Mouse (Mus musculus) CH12.LX (cell line): ENCODE results near the gene Golm1. TPM values are rescaled to one million over a fixed set of nuclear protein-coding genes. Genes with fewer than 3 reads are reported as not detected.

ENCODE experiments used
- DNase-seq: peaks from one replicate; pipeline ENCODE4 v3.0.0-alpha.2; 2013; ENCODE audit errors: extremely low read depth
- H3K27ac ChIP-seq: 2 replicates; pipeline ENCODE4 v1.5.1; 2012; ENCODE audit warnings: low read depth, mild to moderate bottlenecking, control low read depth, moderate library complexity; ENCODE audit not compliant: insufficient read depth
- H3K27me3 ChIP-seq: replicated peaks from 2 replicates; pipeline ENCODE3; 2012; ENCODE audit warnings: inconsistent platforms
- H3K36me3 ChIP-seq, 2 experiments: replicated peaks in 1 of 2; 2 replicates each; pipeline versions ENCODE3 to v1.6.1; 2012; ENCODE audit warnings: inconsistent platforms in 1 of 2, low read length in 1 of 2, mild to moderate bottlenecking in 1 of 2, mixed read lengths in 1 of 2, moderate library complexity in 1 of 2; ENCODE audit not compliant: control insufficient read depth in 1 of 2, insufficient read depth in 1 of 2
- H3K4me1 ChIP-seq, 2 experiments: 2 replicates each; pipeline ENCODE4 v1.6.1; 2012; ENCODE audit warnings: inconsistent platforms in 1 of 2, moderate library complexity in 1 of 2; ENCODE audit not compliant: insufficient read depth in 2 of 2, control insufficient read depth in 1 of 2
- H3K4me2 ChIP-seq: 2 replicates; pipeline ENCODE4 v1.6.1; 2012; ENCODE audit warnings: low read depth, mild to moderate bottlenecking, control low read depth; ENCODE audit not compliant: poor library complexity, insufficient read depth, severe bottlenecking
- H3K4me3 ChIP-seq, 3 experiments: fragments of 150-350 bp in 1 of 3; sonication (generic) in 1 of 3; replicated peaks in 1 of 3; 2 replicates each; pipeline versions ENCODE3 to v1.5.1; 2011 to 2012; ENCODE audit warnings: low read depth in 2 of 3, low read length in 2 of 3, mild to moderate bottlenecking in 2 of 3, moderate library complexity in 2 of 3, control low read depth in 1 of 3, improper control_type of control experiment in 1 of 3, inconsistent platforms in 1 of 3, mixed read lengths in 1 of 3; ENCODE audit not compliant: poor library complexity in 1 of 3
- H3K79me2 ChIP-seq: replicated peaks from 2 replicates; pipeline ENCODE4 v1.6.1; 2012; ENCODE audit warnings: mild to moderate bottlenecking, moderate library complexity; ENCODE audit not compliant: control insufficient read depth, poor library complexity, insufficient read depth, severe bottlenecking; ENCODE audit errors: extremely low read depth
- H3K9ac ChIP-seq: 2 replicates; pipeline ENCODE4 v1.6.1; 2012; ENCODE audit warnings: low read depth, mild to moderate bottlenecking, control low read depth, moderate library complexity; ENCODE audit not compliant: insufficient read depth
- H3K9me3 ChIP-seq: replicated peaks from 2 replicates; pipeline ENCODE3; 2012; ENCODE audit warnings: low read length, inconsistent platforms, mixed read lengths
- CHD1 ChIP-seq: IDR thresholded peaks from 2 replicates; pipeline ENCODE4 v1.6.1; 2012; ENCODE audit warnings: low read depth, low read length, improper control_type of control experiment, inconsistent platforms
- CTCF ChIP-seq, 2 experiments: IDR thresholded peaks in 1 of 2; conservative IDR thresholded peaks in 1 of 2; 2 replicates each; pipeline ENCODE4 v1.5.1; 2011 to 2012; ENCODE audit warnings: low read depth in 2 of 2, low read length in 2 of 2, improper control_type of control experiment in 1 of 2, inconsistent platforms in 1 of 2, mild to moderate bottlenecking in 1 of 2, moderate library complexity in 1 of 2
- GABPA ChIP-seq: IDR thresholded peaks from 2 replicates; pipeline ENCODE4 v1.6.1; 2012; ENCODE audit warnings: low read depth, low read length, improper control_type of control experiment, inconsistent platforms; ENCODE audit not compliant: insufficient replicate concordance
- HCFC1 ChIP-seq: IDR thresholded peaks from 2 replicates; pipeline ENCODE4 v1.6.1; 2012; ENCODE audit warnings: low read depth, mild to moderate bottlenecking, inconsistent platforms, low read length, improper control_type of control experiment
- JUN ChIP-seq: IDR thresholded peaks from 2 replicates; pipeline ENCODE4 v1.6.1; 2011; ENCODE audit warnings: low read depth, mild to moderate bottlenecking, low read length, improper control_type of control experiment, moderate library complexity; ENCODE audit not compliant: insufficient read depth
- JUND ChIP-seq: conservative IDR thresholded peaks from 2 replicates; pipeline ENCODE4 v1.6.1; 2011; ENCODE audit warnings: low read depth, low read length, improper control_type of control experiment
- MAX ChIP-seq: IDR thresholded peaks from 2 replicates; pipeline ENCODE4 v1.6.1; 2011; ENCODE audit warnings: low read length, improper control_type of control experiment
- MXI1 ChIP-seq: IDR thresholded peaks from 2 replicates; pipeline ENCODE4 v1.6.1; 2011; ENCODE audit warnings: mild to moderate bottlenecking, low read depth, low read length, improper control_type of control experiment
- MYC ChIP-seq: IDR thresholded peaks from 2 replicates; pipeline ENCODE4 v1.6.1; 2011; ENCODE audit warnings: low read depth, mild to moderate bottlenecking, improper control_type of control experiment, low read length
- NELFE ChIP-seq: IDR thresholded peaks from 2 replicates; pipeline ENCODE4 v1.6.1; 2011; ENCODE audit warnings: low read depth, low read length, improper control_type of control experiment
- POLR2AphosphoS2 ChIP-seq: IDR thresholded peaks from 2 replicates; pipeline ENCODE4 v1.6.1; 2011; ENCODE audit warnings: low read depth, low read length, improper control_type of control experiment
- RCOR1 ChIP-seq: conservative IDR thresholded peaks from 2 replicates; pipeline ENCODE4 v1.6.1; 2012; ENCODE audit warnings: low read depth, mild to moderate bottlenecking, inconsistent platforms, low read length, improper control_type of control experiment
- SIN3A ChIP-seq: IDR thresholded peaks from 2 replicates; pipeline ENCODE4 v1.6.1; 2012; ENCODE audit warnings: low read length, improper control_type of control experiment, inconsistent platforms
- SMC3 ChIP-seq: IDR thresholded peaks from 2 replicates; pipeline ENCODE4 v1.6.1; 2011; ENCODE audit warnings: low read depth, low read length, improper control_type of control experiment
- TBP ChIP-seq: conservative IDR thresholded peaks from 2 replicates; pipeline ENCODE4 v1.6.1; 2011; ENCODE audit warnings: low read depth, low read length, improper control_type of control experiment
- ZMIZ1 ChIP-seq: IDR thresholded peaks from 2 replicates; pipeline ENCODE4 v1.6.1; 2012; ENCODE audit warnings: low read depth, mild to moderate bottlenecking, inconsistent platforms, low read length, improper control_type of control experiment
- ZNF384 ChIP-seq: IDR thresholded peaks from 2 replicates; pipeline ENCODE4 v1.6.1; 2012; ENCODE audit warnings: low read depth, low read length, improper control_type of control experiment, inconsistent platforms
- dilution Hi-C: fragments of 300-500 bp; cut with MboI; formaldehyde crosslinking; loops from 2 replicates; pipeline ENCODE4 v1.14.3; 2020; ENCODE audit warnings: low sequenced_read_pairs; ENCODE audit not compliant: extremely low pct_unique_long_range_greater_than_20kb, extremely low pct_ligation_motif_present
- in situ Hi-C: fragments of 300-500 bp; cut with MboI; formaldehyde crosslinking; loops from 3 replicates; pipeline ENCODE4 v1.14.3; 2019; ENCODE audit warnings: low sequenced_read_pairs, low pct_ligation_motif_present, low pct_unique_long_range_greater_than_20kb, mixed read lengths
- polyA plus RNA-seq: library from polyadenylated mRNA; unstranded; fragments of >175 nt; gene quantifications from 2 replicates; pipeline ENCODE4 v1.2.1, GENCODE M21; 2012; ENCODE audit warnings: low read depth; ENCODE audit not compliant: insufficient read length
- total RNA-seq, 2 experiments: library from RNA; depleted of rRNA; stranded (reverse); fragments of 300-350 nt in 1 of 2; fragments of >200 nt in 1 of 2; gene quantifications; 2 replicates each; pipeline ENCODE4 v1.2.3; 2012 to 2014

Golm1 gene
- total and polyA plus RNA-seq, 3 experiments = 14.3 to 18.9 (median 17.4) TPM

- DNase-seq = no peak
- in situ Hi-C loops = no loop called here
- no peak overlapping the region for H3K9ac ChIP-seq
- no peak overlapping the region for H3K4me3 ChIP-seq
- H3K79me2 ChIP-seq = no peaks in the 10 kb centered on the region
- no peaks in the 10 kb centered on the region for H3K27me3 ChIP-seq
- H3K27ac ChIP-seq = no peak overlapping the region
- H3K9me3 ChIP-seq = no peaks in the 10 kb centered on the region
- H3K4me1 ChIP-seq = peaks cover 13 to 27% of the 10 kb centered on the region in 2 experiments
- TF ChIP-seq SIN3A (no peak), HCFC1 (no peak)
- dilution Hi-C loops = no loop called here
- no peak overlapping the region for H3K4me2 ChIP-seq
- peaks cover 14 to 77% of the 10 kb centered on the region in 2 experiments for H3K36me3 ChIP-seq
Observed at GRCm38 (mm10) chr13:59648598-59648997, 27.0 kb downstream of the Golm1 start.

- no peak overlapping the region for H3K27ac ChIP-seq
- H3K36me3 ChIP-seq = peaks cover 14 to 74% of the 10 kb centered on the region in 2 experiments
- H3K4me1 ChIP-seq = peaks cover 13 to 27% of the 10 kb centered on the region in 2 experiments
- H3K4me2 ChIP-seq = no peak overlapping the region
- DNase-seq = no peak
- H3K27me3 ChIP-seq = no peaks in the 10 kb centered on the region
- H3K9ac ChIP-seq = no peak overlapping the region
- in situ Hi-C loops = no loop called here
- dilution Hi-C loops = no loop called here
- TF ChIP-seq RCOR1 = no peak
- TF ChIP-seq POLR2AphosphoS2 = no peak
- TF ChIP-seq NELFE = no peak
- no peak for TF ChIP-seq ZMIZ1
- TF ChIP-seq HCFC1 = no peak
- no peak for TF ChIP-seq SMC3
- no peak for TF ChIP-seq ZNF384
- no peak for TF ChIP-seq MYC
- no peak for TF ChIP-seq GABPA
- no peak for TF ChIP-seq JUN
- TF ChIP-seq TBP = no peak
- no peak for TF ChIP-seq JUND
- no peak for TF ChIP-seq MAX
- TF ChIP-seq CHD1 = no peak
- no peak for TF ChIP-seq MXI1
- TF ChIP-seq CTCF (conservative IDR thresholded peaks at IDR 0.05 in 1 of 2, IDR thresholded peaks at IDR 0.05 in 1 of 2; ENCODE audit: low read depth in 2 of 2, low read length in 2 of 2) = no peak
- H3K79me2 ChIP-seq = no peaks in the 10 kb centered on the region
- no peak overlapping the region for H3K4me3 ChIP-seq
- H3K9me3 ChIP-seq = no peaks in the 10 kb centered on the region
Observed at GRCm38 (mm10) chr13:59647484-59647883, 28.1 kb downstream of the Golm1 start.
